Mouse (Mus musculus): Measurements from ENCODE around the gene Arhgap42. TPM values are rescaled to one million over a fixed set of nuclear protein-coding genes. Genes with fewer than 3 reads are reported as not detected.

Gene Arhgap42
- polyA plus RNA-seq, 1 experiment from 2014 or later, result 43.4 TPM

- ATAC-seq (ENCODE audit: low FRiP score, low TSS enrichment), result no peak
- no peak overlapping the region for H3K27ac ChIP-seq (ENCODE audit: low read depth, low read length)
- no peak overlapping the region for H3K4me2 ChIP-seq (replicated peaks; ENCODE audit: low read depth, low read length)
- no peaks in the 10 kb centered on the region for H3K9me3 ChIP-seq (ENCODE audit: control insufficient read depth, low read length)
- H3K4me3 ChIP-seq (ENCODE audit: low read length), result no peak overlapping the region
- no peaks in the 10 kb centered on the region for H3K27me3 ChIP-seq (ENCODE audit: control insufficient read depth, insufficient read depth, low read length)
- no peaks in the 10 kb centered on the region for H3K4me1 ChIP-seq (ENCODE audit: control insufficient read depth, insufficient read depth, low read length)
- no peaks in the 10 kb centered on the region for H3K36me3 ChIP-seq (ENCODE audit: control insufficient read depth, insufficient read depth, low read length)
- no peak overlapping the region for H3K9ac ChIP-seq (ENCODE audit: low read depth, low read length)
Observed at GRCm38 (mm10) chr9:9245994-9246393, 7.1 kb upstream of the Arhgap42 start.

GRCm38 (mm10) chr9:9243834-9244233 lies 4.9 kb upstream of the Arhgap42 start:
- 81% methylated on average over 4 of the region's 4 CpGs for WGBS
- H3K36me3 ChIP-seq (ENCODE audit: control insufficient read depth, insufficient read depth, low read length), result no peaks in the 10 kb centered on the region
- no peak for ATAC-seq (ENCODE audit: low FRiP score, low TSS enrichment)
- H3K4me1 ChIP-seq (ENCODE audit: control insufficient read depth, insufficient read depth, low read length), result no peaks in the 10 kb centered on the region
- H3K4me2 ChIP-seq (replicated peaks; ENCODE audit: low read depth, low read length), result no peak overlapping the region
- H3K27me3 ChIP-seq (ENCODE audit: control insufficient read depth, insufficient read depth, low read length), result no peaks in the 10 kb centered on the region
- H3K9ac ChIP-seq (ENCODE audit: low read depth, low read length), result no peak overlapping the region
- no peak overlapping the region for H3K27ac ChIP-seq (ENCODE audit: low read depth, low read length)
- no peak overlapping the region for H3K4me3 ChIP-seq (ENCODE audit: low read length)
- H3K9me3 ChIP-seq (ENCODE audit: control insufficient read depth, low read length), result no peaks in the 10 kb centered on the region

GRCm38 (mm10) chr9:9241202-9241795 lies 2.4 kb upstream of the Arhgap42 start:
- Histone ChIP-seq H3K9me3 (ENCODE audit: control insufficient read depth, low read length) (no peaks in the 10 kb centered on the region), H3K4me3 (ENCODE audit: low read length) (no peak overlapping the region), H3K4me2 (replicated peaks; ENCODE audit: low read depth, low read length) (no peak overlapping the region), H3K9ac (ENCODE audit: low read depth, low read length) (no peak overlapping the region), H3K27ac (ENCODE audit: low read depth, low read length) (no peak overlapping the region), H3K4me1 (ENCODE audit: control insufficient read depth, insufficient read depth, low read length) (peaks cover 10% of the 10 kb centered on the region), H3K36me3 (ENCODE audit: control insufficient read depth, insufficient read depth, low read length) (no peaks in the 10 kb centered on the region), H3K27me3 (ENCODE audit: control insufficient read depth, insufficient read depth, low read length) (no peaks in the 10 kb centered on the region)
- WGBS, result 86% methylated on average over 7 of the region's 7 CpGs
- ATAC-seq (ENCODE audit: low FRiP score, low TSS enrichment), result no peak

GRCm38 (mm10) chr9:9237511-9237910 lies 1.4 kb downstream of the Arhgap42 start:
- no peak overlapping the region for H3K27ac ChIP-seq (ENCODE audit: low read depth, low read length)
- no peaks in the 10 kb centered on the region for H3K9me3 ChIP-seq (ENCODE audit: control insufficient read depth, low read length)
- no peaks in the 10 kb centered on the region for H3K27me3 ChIP-seq (ENCODE audit: control insufficient read depth, insufficient read depth, low read length)
- H3K9ac ChIP-seq (ENCODE audit: low read depth, low read length), result no peak overlapping the region
- 58% methylated on average over 5 of the region's 5 CpGs for WGBS
- H3K4me2 ChIP-seq (replicated peaks; ENCODE audit: low read depth, low read length), result peak overlapping the region; percentile 50
- H3K4me1 ChIP-seq (ENCODE audit: control insufficient read depth, insufficient read depth, low read length), result peaks cover 12% of the 10 kb centered on the region
- no peak for ATAC-seq (ENCODE audit: low FRiP score, low TSS enrichment)
- H3K4me3 ChIP-seq (ENCODE audit: low read length), result peak overlapping the region; percentile 78
- no peaks in the 10 kb centered on the region for H3K36me3 ChIP-seq (ENCODE audit: control insufficient read depth, insufficient read depth, low read length)

- WGBS, result 49% methylated on average over 3 of the region's 3 CpGs
- Histone ChIP-seq H3K27ac (ENCODE audit: low read depth, low read length) (no peak overlapping the region), H3K4me1 (ENCODE audit: control insufficient read depth, insufficient read depth, low read length) (no peaks in the 10 kb centered on the region), H3K9ac (ENCODE audit: low read depth, low read length) (no peak overlapping the region), H3K36me3 (ENCODE audit: control insufficient read depth, insufficient read depth, low read length) (no peaks in the 10 kb centered on the region), H3K9me3 (ENCODE audit: control insufficient read depth, low read length) (no peaks in the 10 kb centered on the region), H3K4me2 (replicated peaks; ENCODE audit: low read depth, low read length) (no peak overlapping the region), H3K27me3 (ENCODE audit: control insufficient read depth, insufficient read depth, low read length) (no peaks in the 10 kb centered on the region), H3K4me3 (ENCODE audit: low read length) (no peak overlapping the region)
- 0 out of 2 replicates have a peak, but pooled peaks have one; percentile 28 for ATAC-seq (ENCODE audit: low FRiP score, low TSS enrichment)
Observed at GRCm38 (mm10) chr9:9229662-9230061, 9.2 kb downstream of the Arhgap42 start.

- Histone ChIP-seq H3K4me2 (replicated peaks; ENCODE audit: low read depth, low read length) (no peak overlapping the region), H3K9me3 (ENCODE audit: control insufficient read depth, low read length) (no peaks in the 10 kb centered on the region), H3K27ac (ENCODE audit: low read depth, low read length) (no peak overlapping the region), H3K9ac (ENCODE audit: low read depth, low read length) (no peak overlapping the region), H3K36me3 (ENCODE audit: control insufficient read depth, insufficient read depth, low read length) (no peaks in the 10 kb centered on the region), H3K27me3 (ENCODE audit: control insufficient read depth, insufficient read depth, low read length) (no peaks in the 10 kb centered on the region), H3K4me1 (ENCODE audit: control insufficient read depth, insufficient read depth, low read length) (no peaks in the 10 kb centered on the region), H3K4me3 (ENCODE audit: low read length) (no peak overlapping the region)
- 59% methylated on average over 1 of the region's 1 CpGs for WGBS
- ATAC-seq (ENCODE audit: low FRiP score, low TSS enrichment), result no peak
Observed at GRCm38 (mm10) chr9:9224837-9225236, 14.1 kb downstream of the Arhgap42 start.

- Histone ChIP-seq H3K36me3 (ENCODE audit: control insufficient read depth, insufficient read depth, low read length) (no peaks in the 10 kb centered on the region), H3K9me3 (ENCODE audit: control insufficient read depth, low read length) (no peaks in the 10 kb centered on the region), H3K4me3 (ENCODE audit: low read length) (no peak overlapping the region), H3K4me1 (ENCODE audit: control insufficient read depth, insufficient read depth, low read length) (no peaks in the 10 kb centered on the region), H3K4me2 (replicated peaks; ENCODE audit: low read depth, low read length) (no peak overlapping the region), H3K27ac (ENCODE audit: low read depth, low read length) (no peak overlapping the region), H3K9ac (ENCODE audit: low read depth, low read length) (no peak overlapping the region), H3K27me3 (ENCODE audit: control insufficient read depth, insufficient read depth, low read length) (no peaks in the 10 kb centered on the region)
- WGBS, result 57% methylated on average over 3 of the region's 3 CpGs
- no peak for ATAC-seq (ENCODE audit: low FRiP score, low TSS enrichment)
Observed at GRCm38 (mm10) chr9:9223384-9223783, 15.5 kb downstream of the Arhgap42 start.

- Histone ChIP-seq H3K36me3 (ENCODE audit: control insufficient read depth, insufficient read depth, low read length) (no peaks in the 10 kb centered on the region), H3K9me3 (ENCODE audit: control insufficient read depth, low read length) (no peaks in the 10 kb centered on the region), H3K4me2 (replicated peaks; ENCODE audit: low read depth, low read length) (no peak overlapping the region), H3K4me1 (ENCODE audit: control insufficient read depth, insufficient read depth, low read length) (no peaks in the 10 kb centered on the region), H3K27ac (ENCODE audit: low read depth, low read length) (no peak overlapping the region), H3K9ac (ENCODE audit: low read depth, low read length) (no peak overlapping the region), H3K27me3 (ENCODE audit: control insufficient read depth, insufficient read depth, low read length) (no peaks in the 10 kb centered on the region), H3K4me3 (ENCODE audit: low read length) (no peak overlapping the region)
- ATAC-seq (ENCODE audit: low FRiP score, low TSS enrichment), result no peak
- 91% methylated on average over 3 of the region's 3 CpGs for WGBS
Observed at GRCm38 (mm10) chr9:9221950-9222486, 16.9 kb downstream of the Arhgap42 start.

GRCm38 (mm10) chr9:9221185-9221584 lies 17.7 kb downstream of the Arhgap42 start:
- Histone ChIP-seq H3K4me1 (ENCODE audit: control insufficient read depth, insufficient read depth, low read length) (no peaks in the 10 kb centered on the region), H3K27ac (ENCODE audit: low read depth, low read length) (no peak overlapping the region), H3K9ac (ENCODE audit: low read depth, low read length) (no peak overlapping the region), H3K27me3 (ENCODE audit: control insufficient read depth, insufficient read depth, low read length) (no peaks in the 10 kb centered on the region), H3K36me3 (ENCODE audit: control insufficient read depth, insufficient read depth, low read length) (no peaks in the 10 kb centered on the region), H3K9me3 (ENCODE audit: control insufficient read depth, low read length) (no peaks in the 10 kb centered on the region), H3K4me3 (ENCODE audit: low read length) (no peak overlapping the region), H3K4me2 (replicated peaks; ENCODE audit: low read depth, low read length) (no peak overlapping the region)
- peak; percentile 55; the same call in 1 of the 2 replicates for ATAC-seq (ENCODE audit: low FRiP score, low TSS enrichment)
- 80% methylated on average over 4 of the region's 4 CpGs for WGBS
